Mouse (Mus musculus) hindbrain, embryonic 13.5 days (tissue): ENCODE results near the gene Cela2a. TPM values are rescaled to one million over a fixed set of nuclear protein-coding genes. Genes with fewer than 3 reads are reported as not detected.

ENCODE experiments used
- ATAC-seq: fragments of 200-750 bp; cut with Nextera tagmentation; 2 replicates; pipeline ENCODE4 v1.8.0; 2017; ENCODE audit warnings: moderate TSS enrichment; ENCODE audit not compliant: low FRiP score
- H3K27ac ChIP-seq: fragments of 300-500 bp; sonication (generic); 2 replicates; pipeline ENCODE4 v1.5.1; 2015; ENCODE audit warnings: inconsistent platforms, mild to moderate bottlenecking, moderate library complexity
- H3K27me3 ChIP-seq: fragments of 300-500 bp; sonication (generic); 2 replicates; pipeline ENCODE4 v1.6.1; 2015; ENCODE audit warnings: mild to moderate bottlenecking, inconsistent platforms
- H3K36me3 ChIP-seq: fragments of 300-500 bp; sonication (generic); 2 replicates; pipeline ENCODE4 v1.6.1; 2015; ENCODE audit warnings: mild to moderate bottlenecking, inconsistent platforms
- H3K4me1 ChIP-seq: fragments of 300-500 bp; sonication (generic); replicated peaks from 2 replicates; pipeline ENCODE4 v1.6.1; 2015; ENCODE audit warnings: inconsistent platforms
- H3K4me2 ChIP-seq: fragments of 300-500 bp; sonication (generic); 2 replicates; pipeline ENCODE4 v1.6.1; 2015; ENCODE audit warnings: inconsistent platforms, mild to moderate bottlenecking, moderate library complexity
- H3K4me3 ChIP-seq: fragments of 300-500 bp; sonication (generic); 2 replicates; pipeline ENCODE4 v1.5.1; 2015; ENCODE audit warnings: mild to moderate bottlenecking, inconsistent platforms
- H3K9ac ChIP-seq: fragments of 300-500 bp; sonication (generic); 2 replicates; pipeline ENCODE4 v1.6.1; 2015; ENCODE audit warnings: mild to moderate bottlenecking, inconsistent platforms
- H3K9me3 ChIP-seq: fragments of 300-500 bp; sonication (generic); 2 replicates; pipeline ENCODE4 v1.6.1; 2016; ENCODE audit warnings: inconsistent platforms
- WGBS: fragments of 180-500 bp; shearing (Covaris S2); methylation state at CpG from one replicate; pipeline ENCODE4 v1.1.7; 2015; 5-methylcytosine and 5-hydroxymethylcytosine counted together
- polyA plus RNA-seq: library from polyadenylated mRNA; unstranded; fragments of >200 nt; fragmentation: Nextera tagmentation; extraction: Ambion mirVana; gene quantifications from 2 replicates; pipeline ENCODE4 v1.2.1, GENCODE M21; 2015

The Cela2a gene
- polyA plus RNA-seq, 1 experiment from 2014 or later, result not detected

DNA sequence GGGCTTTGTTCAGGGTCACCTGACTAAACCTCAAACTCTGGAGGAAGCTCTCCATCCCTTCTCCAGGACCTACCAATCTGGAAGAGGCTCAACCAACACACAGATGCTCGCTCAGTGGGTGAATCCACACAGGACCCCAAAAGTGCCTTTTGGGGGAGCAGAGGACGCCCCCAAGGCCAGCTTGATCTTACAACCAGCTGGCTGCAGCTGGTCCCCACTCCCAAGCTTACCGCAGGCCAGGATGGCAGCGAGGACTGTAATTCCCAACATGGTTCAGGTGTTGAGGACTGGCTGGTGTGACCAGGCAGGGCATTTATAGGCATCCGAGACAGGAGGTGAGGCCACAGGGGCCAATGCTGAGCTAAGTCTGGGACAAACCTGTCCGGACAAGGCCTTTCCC is 20.0 kb upstream of the Cela2a start, which contains the start of gene Ctrc:
TSS of gene Ctrc (minus strand) at position 361 of the 400 bp plus-strand sequence.
- Histone ChIP-seq H3K4me3 (no peak within 1 kb of the TSS), H3K36me3 (no peaks in the 10 kb centered on the region), H3K27me3 (no peaks in the 10 kb centered on the region), H3K4me2 (no peak within 1 kb of the TSS), H3K9ac (no peak within 1 kb of the TSS), H3K9me3 (no peaks in the 10 kb centered on the region), H3K4me1 (no peaks in the 10 kb centered on the region), H3K27ac (no peak within 1 kb of the TSS)
- ATAC-seq, result no peak
- WGBS, result 83% methylated on average over 6 of the region's 6 CpGs

DNA sequence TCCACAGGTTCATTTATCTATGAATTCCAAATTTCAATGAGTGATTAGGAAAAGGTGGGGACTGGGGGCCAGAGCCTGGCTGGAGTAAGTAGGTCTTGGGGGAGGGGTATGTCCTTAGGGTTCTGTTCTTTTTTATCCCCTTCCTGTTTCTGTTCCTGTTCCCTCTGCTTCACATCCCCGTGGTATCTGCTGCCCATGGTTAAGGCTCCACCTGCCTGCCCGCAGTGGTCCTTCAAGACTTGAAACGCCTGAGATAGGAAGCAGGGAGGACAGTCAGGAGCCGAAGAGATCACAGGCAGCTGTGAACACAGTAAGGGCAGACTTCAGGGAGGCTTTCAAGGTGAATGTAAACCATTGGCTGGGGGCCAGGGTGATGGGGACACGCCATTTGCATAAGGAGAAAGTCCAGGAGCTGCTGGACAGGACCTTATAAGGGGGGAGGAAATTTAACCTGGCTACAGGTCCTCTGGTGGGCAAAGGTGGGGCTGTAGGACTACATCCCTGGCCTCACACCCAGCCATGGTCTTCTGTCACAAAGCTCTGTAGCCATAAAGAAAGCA is 8.7 kb upstream of the Cela2a start:
- Histone ChIP-seq H3K9me3 (no peaks in the 10 kb centered on the region), H3K9ac (no peak overlapping the region), H3K4me3 (no peak overlapping the region), H3K27ac (no peak overlapping the region), H3K4me1 (no peaks in the 10 kb centered on the region), H3K4me2 (no peak overlapping the region), H3K27me3 (no peaks in the 10 kb centered on the region), H3K36me3 (no peaks in the 10 kb centered on the region)
- WGBS, result 82% methylated on average over 5 of the region's 5 CpGs
- ATAC-seq, result no peak

DNA sequence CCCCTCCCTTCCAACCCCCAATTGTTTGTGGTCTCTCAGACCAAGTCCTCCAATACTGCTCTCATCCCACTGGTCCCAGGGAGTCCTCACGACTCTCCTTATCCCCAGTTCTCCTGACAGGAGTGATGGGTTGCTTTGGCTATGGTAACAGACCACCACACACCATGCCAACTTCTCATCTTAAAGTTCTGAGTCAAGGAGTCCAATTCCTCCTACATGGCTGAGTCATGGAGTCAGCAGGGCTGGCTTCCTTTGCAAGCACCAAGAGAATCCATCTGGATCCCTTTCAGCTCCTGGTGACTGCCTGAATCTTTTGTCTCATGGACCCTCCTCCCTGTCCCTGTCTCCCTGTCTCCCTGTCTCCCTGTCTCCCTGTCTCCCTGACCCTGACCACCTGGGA is 8.0 kb upstream of the Cela2a start:
- WGBS, result 55% methylated on average over 1 of the region's 1 CpGs
- ATAC-seq, result no peak
- H3K9me3 ChIP-seq, result no peaks in the 10 kb centered on the region

DNA sequence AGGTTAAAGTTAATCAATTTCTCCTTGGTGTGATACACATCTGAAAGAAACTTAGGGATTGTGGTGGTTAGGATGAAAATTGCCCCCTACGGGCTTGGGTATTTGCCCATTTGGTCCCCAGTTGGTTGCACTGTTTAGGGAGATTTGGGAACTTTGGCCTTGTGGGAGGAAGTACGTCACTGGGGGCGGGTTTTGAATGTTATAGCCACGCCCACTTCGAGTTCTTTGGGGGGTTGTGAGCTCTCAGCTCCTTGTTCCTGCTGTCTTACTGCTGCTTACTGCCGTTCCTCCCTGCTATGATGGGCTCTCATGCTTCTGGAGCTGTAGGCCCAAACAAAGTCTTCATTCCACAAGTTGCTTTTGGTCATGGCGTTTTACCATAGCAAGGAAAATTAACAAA is 5.4 kb upstream of the Cela2a start:
- 84% methylated on average over 7 of the region's 7 CpGs for WGBS
- no peak overlapping the region for H3K9ac ChIP-seq
- no peaks in the 10 kb centered on the region for H3K36me3 ChIP-seq
- ATAC-seq, result no peak
- no peaks in the 10 kb centered on the region for H3K4me1 ChIP-seq
- H3K9me3 ChIP-seq, result no peaks in the 10 kb centered on the region
- no peak overlapping the region for H3K27ac ChIP-seq
- H3K4me3 ChIP-seq, result no peak overlapping the region
- H3K27me3 ChIP-seq, result no peaks in the 10 kb centered on the region
- H3K4me2 ChIP-seq, result no peak overlapping the region

More for the DNA sequence above, 8.0 kb upstream of the Cela2a start:
- Histone ChIP-seq H3K27ac (no peak overlapping the region), H3K4me2 (no peak overlapping the region), H3K36me3 (no peaks in the 10 kb centered on the region), H3K9ac (no peak overlapping the region), H3K4me3 (no peak overlapping the region), H3K4me1 (no peaks in the 10 kb centered on the region), H3K27me3 (no peaks in the 10 kb centered on the region)

DNA sequence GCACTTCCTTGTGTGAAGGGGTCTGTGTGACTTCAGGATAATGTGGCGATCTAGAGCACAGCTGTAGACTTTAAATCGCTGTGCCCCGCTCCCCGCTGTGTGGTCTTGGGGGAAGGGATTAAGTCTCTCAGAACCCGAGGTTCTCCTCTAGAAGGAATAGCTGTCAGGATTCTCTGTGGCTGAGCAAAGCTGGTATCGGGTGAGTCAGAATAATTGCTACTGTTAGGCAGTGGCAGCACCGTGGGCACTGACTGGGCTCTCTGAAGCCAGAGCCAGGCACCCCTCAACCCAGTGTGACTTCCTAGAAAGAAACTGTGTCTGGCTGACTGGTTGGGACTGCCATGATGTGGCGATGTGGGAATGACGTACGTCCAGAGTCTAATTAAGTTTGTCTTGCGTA is 4.4 kb upstream of the Cela2a start:
- Histone ChIP-seq H3K36me3 (no peaks in the 10 kb centered on the region), H3K4me3 (no peak overlapping the region), H3K27ac (no peak overlapping the region), H3K9ac (no peak overlapping the region), H3K4me1 (no peaks in the 10 kb centered on the region), H3K4me2 (no peak overlapping the region), H3K9me3 (no peaks in the 10 kb centered on the region), H3K27me3 (no peaks in the 10 kb centered on the region)
- no peak for ATAC-seq
- 59% methylated on average over 11 of the region's 11 CpGs for WGBS

DNA sequence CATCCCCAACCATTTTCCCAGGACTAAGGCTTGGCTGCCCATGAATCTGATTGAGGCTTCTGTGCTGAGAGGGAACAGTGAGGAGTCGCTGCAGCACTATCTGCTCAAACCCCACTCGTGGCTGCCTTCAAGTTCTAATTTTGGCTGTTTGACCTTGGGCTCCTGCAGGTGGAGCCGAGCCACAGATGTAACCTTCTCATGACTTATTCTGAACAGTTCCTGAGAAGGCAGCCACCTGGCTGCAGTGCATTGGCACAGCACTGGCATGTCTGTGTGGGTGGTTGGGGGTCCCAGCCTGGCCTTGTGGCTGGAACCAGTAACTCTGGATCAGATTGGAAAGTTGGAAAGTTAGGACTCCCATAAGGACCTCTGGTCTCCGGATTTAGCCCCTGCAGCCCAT is 2.2 kb upstream of the Cela2a start:
- Histone ChIP-seq H3K36me3 (no peaks in the 10 kb centered on the region), H3K9me3 (no peaks in the 10 kb centered on the region), H3K4me3 (no peak overlapping the region), H3K9ac (no peak overlapping the region), H3K4me1 (no peaks in the 10 kb centered on the region), H3K4me2 (no peak overlapping the region), H3K27me3 (no peaks in the 10 kb centered on the region), H3K27ac (no peak overlapping the region)
- WGBS, result 84% methylated on average over 4 of the region's 4 CpGs
- ATAC-seq, result no peak

DNA sequence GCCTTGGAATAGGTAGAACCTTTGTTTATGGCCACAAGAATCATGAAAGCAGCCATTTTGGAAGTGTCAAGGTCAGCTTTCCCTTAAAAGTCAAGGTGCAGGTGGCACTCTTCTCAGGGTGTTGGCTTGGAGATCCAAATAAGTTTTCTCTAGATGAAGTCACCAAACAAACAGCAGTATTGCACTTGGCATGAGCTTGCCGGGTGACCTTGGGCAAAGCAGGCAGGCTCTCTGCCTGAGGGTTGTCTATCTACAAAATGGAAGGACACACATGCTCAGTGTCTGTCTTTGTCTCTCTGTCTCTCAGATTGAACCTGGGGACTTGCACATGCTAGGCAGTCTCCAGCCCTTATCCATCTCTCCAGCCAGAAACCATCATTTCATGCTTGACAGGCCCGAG is 1.4 kb upstream of the Cela2a start:
- Histone ChIP-seq H3K9ac (no peak overlapping the region), H3K4me1 (no peaks in the 10 kb centered on the region), H3K27me3 (no peaks in the 10 kb centered on the region), H3K36me3 (no peaks in the 10 kb centered on the region), H3K9me3 (no peaks in the 10 kb centered on the region), H3K4me3 (no peak overlapping the region), H3K27ac (no peak overlapping the region), H3K4me2 (no peak overlapping the region)
- no peak for ATAC-seq
- 90% methylated on average over 2 of the region's 2 CpGs for WGBS

DNA sequence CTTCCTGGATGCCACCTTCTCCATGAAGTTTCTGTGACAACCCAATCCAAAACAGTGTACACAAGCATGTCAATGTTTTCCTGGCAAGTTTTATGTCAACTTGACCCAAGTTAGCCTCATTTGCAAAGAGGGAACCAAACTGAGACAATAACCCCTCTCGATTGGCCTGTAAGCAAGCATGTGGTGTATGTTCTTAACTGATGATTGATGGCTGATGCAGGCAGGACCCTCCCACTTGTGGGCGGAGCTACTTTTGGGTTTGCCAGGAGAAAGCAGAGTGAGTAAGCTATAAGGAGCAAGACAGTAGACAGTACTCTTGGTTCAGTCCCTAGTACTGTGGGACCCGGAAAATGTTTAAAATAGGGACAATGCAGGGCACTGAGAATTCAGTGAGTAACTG is 3.0 kb downstream of the Cela2a start:
- ATAC-seq, result no peak

DNA sequence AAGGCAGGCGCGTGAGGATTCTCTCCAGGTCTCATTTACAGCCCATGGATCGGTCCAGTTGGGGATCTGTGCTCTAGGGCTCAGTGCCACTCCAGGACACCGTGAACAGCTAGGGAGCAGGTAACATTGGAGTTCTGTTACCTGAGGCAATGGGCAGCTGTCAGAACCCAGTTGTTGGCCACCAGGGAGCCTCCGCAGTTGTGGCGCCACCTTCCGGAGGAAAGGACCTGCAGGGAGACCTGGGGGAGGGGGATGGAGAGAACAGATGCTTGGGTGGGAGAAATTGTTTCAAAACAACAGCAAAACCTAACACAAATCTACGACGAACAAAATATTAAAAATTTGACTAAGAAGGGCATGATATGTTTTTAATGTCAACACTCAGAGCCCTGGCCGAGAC is 3.9 kb downstream of the Cela2a start:
- no peaks in the 10 kb centered on the region for H3K27me3 ChIP-seq
- H3K4me1 ChIP-seq, result no peaks in the 10 kb centered on the region; the same call in 1 of the 2 replicates
- ATAC-seq, result no peak
- H3K4me2 ChIP-seq, result no peak overlapping the region
- no peak overlapping the region for H3K4me3 ChIP-seq
- no peak overlapping the region for H3K27ac ChIP-seq
- WGBS, result 75% methylated on average over 10 of the region's 10 CpGs
- no peak overlapping the region for H3K9ac ChIP-seq
- H3K9me3 ChIP-seq, result no peaks in the 10 kb centered on the region
- no peaks in the 10 kb centered on the region for H3K36me3 ChIP-seq

More for the DNA sequence above, 3.0 kb downstream of the Cela2a start:
- 60% methylated on average over 3 of the region's 3 CpGs for WGBS
- Histone ChIP-seq H3K36me3 (no peaks in the 10 kb centered on the region), H3K4me2 (no peak overlapping the region), H3K27ac (no peak overlapping the region), H3K4me3 (no peak overlapping the region), H3K9me3 (no peaks in the 10 kb centered on the region), H3K27me3 (no peaks in the 10 kb centered on the region), H3K9ac (no peak overlapping the region), H3K4me1 (no peaks in the 10 kb centered on the region)

DNA sequence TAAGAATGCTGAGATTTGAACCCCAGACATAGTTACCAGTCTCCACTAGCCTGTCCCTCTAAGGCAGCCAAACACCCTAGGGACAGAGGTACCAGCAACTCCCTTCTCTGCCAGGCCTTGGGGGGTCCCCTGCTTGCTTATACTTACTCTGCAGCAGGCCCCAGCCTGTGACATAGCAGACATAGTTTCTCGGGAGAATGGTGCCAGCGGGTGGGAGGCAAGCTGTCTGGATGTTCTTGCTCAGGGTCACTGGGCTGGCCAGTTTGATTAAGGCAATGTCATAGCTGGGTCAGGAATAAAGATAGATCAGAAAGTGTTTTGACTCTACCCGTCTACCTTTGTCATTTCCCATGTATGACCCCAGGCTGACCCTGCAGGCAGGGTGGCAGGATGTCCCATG is 4.8 kb downstream of the Cela2a start:
- WGBS, result 86% methylated on average over 3 of the region's 3 CpGs
- Histone ChIP-seq H3K36me3 (no peaks in the 10 kb centered on the region), H3K4me3 (no peak overlapping the region)

DNA sequence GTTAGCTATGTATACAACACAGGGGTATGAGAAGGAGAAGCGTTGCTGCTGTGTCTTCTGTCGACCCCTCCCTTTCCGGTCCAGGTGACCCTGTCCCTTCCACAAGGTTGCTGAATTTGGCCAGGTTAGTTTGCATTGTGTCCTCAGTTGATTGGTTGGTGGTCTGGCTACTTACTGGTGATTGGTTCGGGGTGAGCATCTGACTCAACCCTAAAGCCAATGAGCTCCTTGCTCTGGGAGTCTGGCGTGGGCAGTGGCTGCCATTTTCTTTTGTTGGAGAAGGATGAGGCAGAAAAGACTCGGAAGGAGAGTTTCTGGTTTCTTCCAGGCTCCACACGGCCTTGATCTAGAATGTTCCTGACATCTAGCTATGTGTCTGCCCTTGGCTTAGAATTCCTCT is 6.6 kb downstream of the Cela2a start:
- Histone ChIP-seq H3K9ac (no peak overlapping the region), H3K4me2 (no peak overlapping the region), H3K4me3 (no peak overlapping the region), H3K27ac (no peak overlapping the region), H3K36me3 (peaks cover 14% of the 10 kb centered on the region), H3K27me3 (no peaks in the 10 kb centered on the region), H3K4me1 (peaks cover 9% of the 10 kb centered on the region), H3K9me3 (no peaks in the 10 kb centered on the region)
- no peak for ATAC-seq
- 92% methylated on average over 7 of the region's 7 CpGs for WGBS

More for the DNA sequence above, 4.8 kb downstream of the Cela2a start:
- H3K4me1 ChIP-seq, result peaks cover 6% of the 10 kb centered on the region
- H3K9ac ChIP-seq, result no peak overlapping the region
- no peak for ATAC-seq
- H3K4me2 ChIP-seq, result no peak overlapping the region
- no peak overlapping the region for H3K27ac ChIP-seq
- H3K9me3 ChIP-seq, result no peaks in the 10 kb centered on the region
- H3K27me3 ChIP-seq, result no peaks in the 10 kb centered on the region

DNA sequence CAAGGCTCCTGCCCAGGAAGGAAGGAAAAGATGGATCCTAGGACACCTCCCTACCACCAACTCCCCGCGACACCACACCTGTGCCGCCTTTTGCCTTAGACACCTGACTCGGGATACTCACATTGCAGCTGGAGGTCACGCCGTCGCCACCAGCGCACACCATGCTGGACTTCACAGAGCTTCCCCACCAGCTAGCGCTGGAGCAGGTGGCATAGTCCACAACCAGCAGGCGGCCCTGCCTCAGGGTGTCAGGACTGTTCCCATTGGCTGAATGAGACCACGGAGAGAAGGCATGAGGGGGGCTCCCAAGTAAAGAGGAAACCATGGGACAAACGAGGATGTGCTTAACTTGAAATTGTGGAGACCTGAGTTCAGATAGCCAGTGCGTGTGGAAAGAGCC is 7.1 kb downstream of the Cela2a start:
- Histone ChIP-seq H3K36me3 (peaks cover 19% of the 10 kb centered on the region), H3K4me1 (peaks cover 9% of the 10 kb centered on the region), H3K4me3 (no peak overlapping the region), H3K4me2 (no peak overlapping the region), H3K27ac (no peak overlapping the region), H3K9ac (no peak overlapping the region), H3K9me3 (no peaks in the 10 kb centered on the region), H3K27me3 (no peaks in the 10 kb centered on the region)
- no peak for ATAC-seq
- WGBS, result 92% methylated on average over 13 of the region's 13 CpGs

DNA sequence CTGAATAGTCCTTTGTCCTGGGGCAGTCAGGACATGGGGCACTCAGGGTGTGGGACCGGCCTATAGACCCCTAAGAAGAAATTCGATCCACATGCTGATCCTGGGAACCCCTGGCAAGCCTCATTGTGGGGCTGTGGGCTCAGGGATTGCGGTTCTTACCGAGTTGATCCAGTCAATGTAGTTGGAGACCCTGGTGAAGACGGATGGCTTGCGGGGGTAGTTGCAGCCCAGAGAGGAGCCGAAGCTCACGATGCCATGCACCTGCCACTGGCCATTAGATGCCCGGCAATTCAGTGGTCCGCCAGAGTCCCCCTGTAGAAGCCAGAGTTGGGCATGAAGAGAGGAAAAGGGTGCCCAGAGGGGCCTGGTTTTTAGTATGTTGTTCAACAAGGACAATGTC is 8.3 kb downstream of the Cela2a start:
- WGBS, result 58% methylated on average over 10 of the region's 10 CpGs
- no peak for ATAC-seq
- H3K4me1 ChIP-seq, result peaks cover 9% of the 10 kb centered on the region

More for the DNA sequence above, 8.3 kb downstream of the Cela2a start:
- Histone ChIP-seq H3K4me2 (no peak overlapping the region), H3K27me3 (no peaks in the 10 kb centered on the region), H3K4me3 (no peak overlapping the region), H3K9ac (no peak overlapping the region), H3K27ac (no peak overlapping the region), H3K9me3 (no peaks in the 10 kb centered on the region), H3K36me3 (peaks cover 30% of the 10 kb centered on the region)
